Mouse (Mus musculus) lung, postnatal 0 days (tissue): ENCODE measurements around the gene Ssh1. TPM values are rescaled to one million over a fixed set of nuclear protein-coding genes. Genes with fewer than 3 reads are reported as not detected.

Experiments
- ATAC-seq: fragments of 200-750 bp; cut with Nextera tagmentation; 2 replicates; pipeline ENCODE4 v1.8.0; 2017; ENCODE audit warnings: moderate library complexity
- DNase-seq: peaks from one replicate; pipeline ENCODE4 v3.0.0-alpha.2; 2016; ENCODE audit warnings: low spot score
- H3K27ac ChIP-seq: fragments of 300-500 bp; sonication (generic); 2 replicates; pipeline ENCODE4 v1.5.1; 2014; ENCODE audit warnings: antibody characterized with exemption, mild to moderate bottlenecking, low read length, mixed read lengths
- H3K27me3 ChIP-seq: fragments of 300-500 bp; sonication (generic); replicated peaks from 2 replicates; pipeline ENCODE4 v1.6.1; 2014; ENCODE audit warnings: low read length, mixed read lengths; ENCODE audit not compliant: insufficient read depth
- H3K36me3 ChIP-seq: fragments of 300-500 bp; sonication (generic); 2 replicates; pipeline ENCODE4 v1.6.1; 2014; ENCODE audit warnings: low read length, mixed read lengths; ENCODE audit not compliant: insufficient read depth
- H3K4me1 ChIP-seq: fragments of 300-500 bp; sonication (generic); 2 replicates; pipeline ENCODE4 v1.6.1; 2014; ENCODE audit warnings: antibody characterized with exemption, low read depth, low read length, mixed read lengths; ENCODE audit not compliant: insufficient read depth
- H3K4me2 ChIP-seq: fragments of 300-500 bp; sonication (generic); replicated peaks from 2 replicates; pipeline ENCODE4 v1.6.1; 2014; ENCODE audit warnings: low read depth, mild to moderate bottlenecking, low read length, moderate library complexity, mixed read lengths
- H3K4me3 ChIP-seq: fragments of 300-500 bp; sonication (generic); 2 replicates; pipeline ENCODE4 v1.5.1; 2014; ENCODE audit warnings: low read depth, low read length
- H3K9ac ChIP-seq: fragments of 300-500 bp; sonication (generic); replicated peaks from 2 replicates; pipeline ENCODE4 v1.6.1; 2014; ENCODE audit warnings: low read depth, mild to moderate bottlenecking
- H3K9me3 ChIP-seq: fragments of 300-500 bp; sonication (generic); 2 replicates; pipeline ENCODE4 v1.6.1; 2016; ENCODE audit warnings: low read length, mixed read lengths
- CTCF ChIP-seq: IDR thresholded peaks from 2 replicates; pipeline ENCODE4 v1.5.1; 2016; ENCODE audit warnings: antibody characterized with exemption, mild to moderate bottlenecking
- EP300 ChIP-seq: IDR thresholded peaks from 2 replicates; pipeline ENCODE4 v1.6.1; 2016; ENCODE audit warnings: antibody characterized with exemption, mild to moderate bottlenecking, control low read depth
- WGBS: fragments of 180-500 bp; shearing (Covaris S2); extraction: QIAGEN DNeasy Blood & Tissue Kit; methylation state at CpG from one replicate; pipeline ENCODE4 v1.1.7; 2014; 5-methylcytosine and 5-hydroxymethylcytosine counted together
- polyA plus RNA-seq: library from polyadenylated mRNA; unstranded; fragments of >200 nt; fragmentation: Nextera tagmentation; extraction: Ambion mirVana; gene quantifications from 2 replicates; pipeline ENCODE4 v1.2.1, GENCODE M21; 2015

Ssh1 gene
- polyA plus RNA-seq, 1 experiment from 2014 or later: 13.2 TPM

DNA sequence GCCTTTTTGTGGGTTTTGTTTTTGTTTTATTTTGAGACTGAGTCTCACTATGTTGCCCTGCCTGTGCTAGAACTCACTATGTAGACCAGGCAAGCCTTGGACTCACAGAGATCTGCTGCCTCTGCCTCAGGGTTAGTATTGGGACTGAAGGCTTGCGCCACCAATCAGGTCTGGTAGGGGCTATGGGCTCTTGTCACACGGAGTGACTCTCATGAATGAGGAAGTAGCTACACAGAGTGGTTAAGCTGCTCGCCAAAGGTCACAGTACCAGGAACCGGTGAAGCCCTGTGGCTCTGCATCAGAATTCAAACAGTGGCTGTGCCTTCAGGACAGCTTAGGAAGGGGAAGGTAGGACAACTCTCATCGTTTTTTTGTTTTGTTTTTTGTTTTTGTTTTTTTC lies 5.7 kb upstream of the Ssh1 start:
- no peak overlapping the region for H3K4me2 ChIP-seq
- peaks cover under 1% of the 10 kb centered on the region; the same call in 1 of the 2 replicates for H3K4me1 ChIP-seq
- ATAC-seq (peak; percentile 79), DNase-seq (peak; percentile 71)
- no peak overlapping the region for H3K9ac ChIP-seq
- no peak overlapping the region for H3K4me3 ChIP-seq
- no peak for TF ChIP-seq CTCF
- TF ChIP-seq EP300: no peak
- H3K36me3 ChIP-seq: no peaks in the 10 kb centered on the region
- H3K27ac ChIP-seq: no peak overlapping the region
- H3K9me3 ChIP-seq: no peaks in the 10 kb centered on the region
- no peaks in the 10 kb centered on the region for H3K27me3 ChIP-seq
- 42% methylated on average over 5 of the region's 5 CpGs for WGBS

DNA sequence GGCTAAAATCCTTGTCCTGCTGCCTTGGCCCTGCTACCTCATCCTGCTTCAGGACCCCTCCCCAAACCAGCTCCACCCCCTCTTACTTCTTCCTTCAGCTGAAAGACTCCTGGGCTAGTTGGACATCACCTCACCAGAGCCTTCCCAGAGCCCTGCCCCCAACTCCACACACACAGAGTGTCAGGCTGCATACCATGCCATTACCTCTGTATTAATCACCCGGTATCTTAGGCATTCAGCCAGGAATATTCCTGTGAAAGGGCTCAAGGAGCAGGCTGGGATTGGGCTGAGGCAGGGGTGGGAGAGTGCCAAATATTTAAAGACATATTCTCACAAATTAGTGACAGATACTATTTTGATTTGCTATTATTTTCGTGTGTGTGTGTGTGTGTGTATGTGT lies 2.8 kb upstream of the Ssh1 start:
- DNase-seq (peak; percentile 58), ATAC-seq (no peak)
- no peak overlapping the region for H3K4me2 ChIP-seq
- 23% methylated on average over 2 of the region's 2 CpGs for WGBS
- H3K36me3 ChIP-seq: no peaks in the 10 kb centered on the region
- no peak overlapping the region for H3K4me3 ChIP-seq
- no peak overlapping the region for H3K27ac ChIP-seq
- TF ChIP-seq CTCF (no peak), EP300 (0 out of 2 replicates have a peak, but pooled peaks have one; percentile 33)
- H3K27me3 ChIP-seq: no peaks in the 10 kb centered on the region
- H3K9ac ChIP-seq: no peak overlapping the region
- H3K4me1 ChIP-seq: peaks cover 15% of the 10 kb centered on the region
- H3K9me3 ChIP-seq: no peaks in the 10 kb centered on the region

DNA sequence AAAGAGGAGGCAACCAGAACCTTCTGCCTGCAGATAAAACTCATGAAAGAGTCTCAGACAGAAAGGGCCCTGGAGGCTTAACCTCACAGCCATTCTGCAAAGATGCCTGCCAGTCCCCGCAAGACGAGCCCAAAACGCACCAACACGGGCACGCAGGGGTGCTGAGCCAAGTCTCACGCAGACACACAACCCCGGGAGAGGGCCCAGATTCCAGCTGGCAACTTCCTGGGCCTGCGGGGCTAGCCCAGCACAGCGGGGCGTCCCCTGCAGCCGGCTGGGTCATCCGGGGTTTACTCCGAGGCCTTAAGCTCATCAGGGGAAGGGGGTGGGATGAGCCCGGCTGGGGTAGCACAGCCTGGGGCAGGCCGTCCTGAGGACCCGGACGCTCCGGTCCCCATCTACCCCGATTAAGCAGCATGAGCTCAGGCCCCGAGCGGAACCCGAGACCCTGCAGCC lies 635 bp downstream of the Ssh1 start:
- H3K27me3 ChIP-seq: no peaks in the 10 kb centered on the region
- ATAC-seq (peak; percentile 41), DNase-seq (peak; percentile 55)
- H3K4me2 ChIP-seq: peak overlapping the region; percentile 83
- H3K36me3 ChIP-seq: no peaks in the 10 kb centered on the region
- TF ChIP-seq EP300 (no peak), CTCF (no peak)
- H3K9me3 ChIP-seq: no peaks in the 10 kb centered on the region
- H3K4me3 ChIP-seq: peak overlapping the region; percentile 64
- 0% methylated on average over 21 of the region's 22 CpGs for WGBS
- peaks cover 15% of the 10 kb centered on the region for H3K4me1 ChIP-seq
- H3K27ac ChIP-seq: peak overlapping the region; percentile 90
- H3K9ac ChIP-seq: peak overlapping the region; percentile 78

DNA sequence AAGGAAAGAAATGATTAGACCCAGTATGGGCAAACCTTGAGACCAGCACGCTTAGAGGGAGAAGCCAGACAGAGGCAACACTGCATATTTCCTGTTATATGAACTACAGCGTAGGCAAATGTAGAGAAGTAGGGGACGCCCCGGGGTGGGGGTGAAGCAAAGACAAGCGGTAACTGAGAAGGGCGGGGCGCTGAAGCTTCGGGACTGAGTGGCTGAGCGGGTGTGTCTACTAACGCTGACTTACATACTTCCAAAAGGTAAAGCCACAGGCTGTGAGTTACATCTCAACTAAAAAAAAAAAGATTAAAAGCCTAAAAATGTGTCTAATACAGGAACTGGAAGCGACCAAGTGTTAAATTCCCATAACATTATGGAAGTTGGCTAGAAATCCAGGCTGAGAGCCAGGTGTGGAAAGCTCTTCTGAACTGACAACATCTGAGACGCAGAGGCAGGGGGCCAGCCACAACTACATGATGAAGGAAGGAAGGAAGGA lies 1.3 kb downstream of the Ssh1 start:
- H3K9ac ChIP-seq: peak overlapping the region; percentile 78
- no peaks in the 10 kb centered on the region for H3K27me3 ChIP-seq
- peak overlapping the region; percentile 64 for H3K4me3 ChIP-seq
- peak overlapping the region; percentile 83 for H3K4me2 ChIP-seq
- H3K36me3 ChIP-seq: no peaks in the 10 kb centered on the region
- H3K4me1 ChIP-seq: peaks cover 15% of the 10 kb centered on the region
- ATAC-seq (peak; percentile 14), DNase-seq (peak; percentile 84)
- H3K9me3 ChIP-seq: no peaks in the 10 kb centered on the region
- H3K27ac ChIP-seq: peak overlapping the region; percentile 90
- WGBS: 2% methylated on average over 12 of the region's 12 CpGs
- TF ChIP-seq EP300: no peak
- no peak for TF ChIP-seq CTCF

DNA sequence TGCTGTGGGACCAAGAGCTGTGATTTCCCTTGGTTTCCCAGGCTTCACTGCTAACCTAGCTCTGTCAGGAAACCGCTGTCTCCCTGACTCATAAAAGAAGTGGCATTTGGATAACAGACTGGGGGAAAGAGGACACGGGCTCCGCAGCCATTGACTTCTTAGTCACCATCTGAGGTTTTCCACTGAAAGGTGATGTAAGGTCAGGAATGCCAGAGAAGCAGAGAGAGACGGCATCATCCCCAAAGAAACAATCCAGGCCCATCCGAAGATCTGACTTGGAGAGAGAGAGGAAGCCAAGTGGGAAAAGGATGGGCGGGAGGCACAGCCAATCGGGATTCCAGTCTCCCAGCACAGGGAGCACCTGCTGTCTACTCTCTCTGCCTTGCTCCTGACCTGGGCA lies 2.6 kb downstream of the Ssh1 start:
- Histone ChIP-seq H3K36me3 (no peaks in the 10 kb centered on the region), H3K4me3 (no peak overlapping the region), H3K4me2 (no peak overlapping the region), H3K9me3 (no peaks in the 10 kb centered on the region), H3K9ac (no peak overlapping the region), H3K27ac (no peak overlapping the region), H3K27me3 (no peaks in the 10 kb centered on the region), H3K4me1 (peaks cover 21% of the 10 kb centered on the region)
- ATAC-seq: no peak
- DNase-seq: no peak
- 69% methylated on average over 7 of the region's 7 CpGs for WGBS
- TF ChIP-seq EP300 (no peak), CTCF (no peak)

DNA sequence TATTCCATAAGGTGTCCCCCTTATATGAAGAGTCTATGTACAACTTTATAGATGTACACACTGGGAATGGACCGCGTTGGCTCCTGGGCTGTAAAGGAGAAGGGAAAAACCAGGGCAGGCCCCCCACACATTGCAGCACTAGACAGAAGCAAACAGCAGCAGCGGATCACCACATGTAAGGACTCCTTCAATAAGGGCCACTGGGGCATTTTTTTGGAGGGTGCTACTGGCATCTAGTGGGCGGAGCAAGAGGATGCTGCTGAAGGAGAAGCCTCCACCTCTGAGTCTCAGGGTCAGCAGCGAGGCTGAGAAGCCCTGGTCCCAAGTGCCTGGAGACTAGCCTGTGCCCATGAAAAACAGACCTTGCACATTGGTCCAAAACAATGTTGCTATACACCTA lies 3.1 kb downstream of the Ssh1 start:
- peaks cover 25% of the 10 kb centered on the region for H3K4me1 ChIP-seq
- 86% methylated on average over 5 of the region's 5 CpGs for WGBS

More for the DNA sequence above, 3.1 kb downstream of the Ssh1 start:
- H3K36me3 ChIP-seq: no peaks in the 10 kb centered on the region
- DNase-seq: no peak
- no peak overlapping the region for H3K27ac ChIP-seq
- TF ChIP-seq CTCF (peak; percentile 15), EP300 (no peak)
- ATAC-seq: no peak
- H3K9ac ChIP-seq: no peak overlapping the region
- H3K4me3 ChIP-seq: no peak overlapping the region
- H3K27me3 ChIP-seq: no peaks in the 10 kb centered on the region
- H3K9me3 ChIP-seq: no peaks in the 10 kb centered on the region
- no peak overlapping the region for H3K4me2 ChIP-seq
